Mouse (Mus musculus) Patski (cell line): ENCODE measurements around the gene Hectd1. TPM values are rescaled to one million over a fixed set of nuclear protein-coding genes. Genes with fewer than 3 reads are reported as not detected.
A peak's percentile ranks its signal among the peaks of the same experiment; 100 is the strongest.

ENCODE experiments used
- ATAC-seq: fragments of 100-300 bp; one replicate; pipeline ENCODE4 v1.8.0; 2021
- CTCF ChIA-PET: fragments of 350-600 bp; sonication (Branson Sonifier 250); formaldehyde crosslinking; loops from one replicate; lab custom pipeline; 2022; ENCODE audit warnings: inconsistent platforms; lab: Charles Lee
- POLR2A ChIA-PET: fragments of 350-600 bp; sonication (Branson Sonifier 250); formaldehyde crosslinking; loops from one replicate; lab custom pipeline; 2022; ENCODE audit warnings: antibody characterized with exemption, inconsistent platforms; lab: Charles Lee
- DNase-seq: peaks from one replicate; pipeline ENCODE4 v3.0.0-alpha.2; 2011; ENCODE audit warnings: low read depth, low spot score
- H3K27me3 ChIP-seq: fragments of 371-371 bp; one replicate; pipeline ENCODE4 v1.5.1; 2021
- CTCF ChIP-seq: fragments of 100-300 bp; IDR thresholded peaks from one replicate; pipeline ENCODE4 v1.5.1; 2021
- in situ Hi-C: fragments of 300-500 bp; cut with MboI; formaldehyde crosslinking; loops from 3 replicates; pipeline ENCODE4 v1.11.1; 2018; ENCODE audit warnings: low pct_unique_long_range_greater_than_20kb, mixed read lengths
- polyA plus RNA-seq: library from polyadenylated mRNA; unstranded; gene quantifications from one replicate; pipeline ENCODE4 v1.2.3, GENCODE M21; 2021

Hectd1 gene
- polyA plus RNA-seq, 1 experiment from 2014 or later: 57.6 TPM

GRCm38 (mm10) chr12:51827958-51828650 is 1.2 kb downstream of the Hectd1 start:
- POLR2A ChIA-PET: interaction anchor here (0.6 to 1.2 kb wide), 2 partner anchors 16 to 17 kb away, joined by 3 to 5 read pairs; no protein-coding TSS in a partner anchor
- ATAC-seq (no peak), DNase-seq (no peak)
- in situ Hi-C loops: no loop called here
- TF ChIP-seq CTCF: no peak
- no peaks in the 10 kb centered on the region for H3K27me3 ChIP-seq
- CTCF ChIA-PET: interaction anchor here (1.4 to 1.5 kb wide), 2 partner anchors 16 to 53 kb away, joined by 3 to 4 read pairs; no protein-coding TSS in a partner anchor

GRCm38 (mm10) chr12:51825338-51825737 is 4.0 kb downstream of the Hectd1 start:
- in situ Hi-C loops: no loop called here
- ATAC-seq: no peak
- no peak for TF ChIP-seq CTCF
- ChIA-PET POLR2A (no interaction called here), CTCF (no interaction called here)
- DNase-seq: no peak
- no peaks in the 10 kb centered on the region for H3K27me3 ChIP-seq

- in situ Hi-C loops: no loop called here
- POLR2A ChIA-PET: no interaction called here
- no peak for TF ChIP-seq CTCF
Measured at GRCm38 (mm10) chr12:51823311-51823710, 6.0 kb downstream of the Hectd1 start.

GRCm38 (mm10) chr12:51822861-51823260 is 6.5 kb downstream of the Hectd1 start:
- POLR2A ChIA-PET: no interaction called here
- no peak for TF ChIP-seq CTCF
- no peak for ATAC-seq
- no peak for DNase-seq
- CTCF ChIA-PET: interaction anchor here (0.6 to 1.0 kb wide), 2 partner anchors 14 to 25 kb away, joined by 3 read pairs; no protein-coding TSS in a partner anchor
- in situ Hi-C loops: no loop called here
- H3K27me3 ChIP-seq: no peaks in the 10 kb centered on the region

More at GRCm38 (mm10) chr12:51823311-51823710, 6.0 kb downstream of the Hectd1 start:
- no peak for DNase-seq
- no peaks in the 10 kb centered on the region for H3K27me3 ChIP-seq
- ATAC-seq: no peak
- CTCF ChIA-PET: interaction anchor here (0.6 kb wide), 1 partner anchor 25 kb away, joined by 3 read pairs; no protein-coding TSS in a partner anchor

GRCm38 (mm10) chr12:51822236-51822635 is 7.1 kb downstream of the Hectd1 start:
- ATAC-seq (no peak), DNase-seq (no peak)
- no peak for TF ChIP-seq CTCF
- CTCF ChIA-PET: interaction anchor here (1.0 to 1.5 kb wide), 2 partner anchors 10 to 13 kb away, joined by 3 read pairs; no protein-coding TSS in a partner anchor
- in situ Hi-C loops: no loop called here
- H3K27me3 ChIP-seq: no peaks in the 10 kb centered on the region
- POLR2A ChIA-PET: no interaction called here

- no peaks in the 10 kb centered on the region for H3K27me3 ChIP-seq
- TF ChIP-seq CTCF: no peak
- CTCF ChIA-PET: interaction anchor here (1.5 kb wide), 1 partner anchor 9 kb away, joined by 3 read pairs; no protein-coding TSS in a partner anchor
- DNase-seq: no peak
- in situ Hi-C loops: no loop called here
- no peak for ATAC-seq
- POLR2A ChIA-PET: no interaction called here
Measured at GRCm38 (mm10) chr12:51821256-51821655, 8.1 kb downstream of the Hectd1 start.

- in situ Hi-C loops: no loop called here
- CTCF ChIA-PET: no interaction called here
- TF ChIP-seq CTCF: no peak
- no peaks in the 10 kb centered on the region for H3K27me3 ChIP-seq
- no peak for DNase-seq
- POLR2A ChIA-PET: interaction anchor here (0.7 kb wide), 1 partner anchor 214 kb away, joined by 3 read pairs; no protein-coding TSS in a partner anchor
- ATAC-seq: no peak
Measured at GRCm38 (mm10) chr12:51819951-51820498, 9.3 kb downstream of the Hectd1 start.

- ATAC-seq (no peak), DNase-seq (no peak)
- ChIA-PET POLR2A (interaction anchor here (0.8 kb wide), 1 partner anchor 64 kb away, joined by 3 read pairs; no protein-coding TSS in a partner anchor), CTCF (interaction anchor here (1.3 kb wide), 1 partner anchor 23 kb away, joined by 3 read pairs; no protein-coding TSS in a partner anchor)
- in situ Hi-C loops: no loop called here
- no peaks in the 10 kb centered on the region for H3K27me3 ChIP-seq
- no peak for TF ChIP-seq CTCF
Measured at GRCm38 (mm10) chr12:51817815-51818613, 11.3 kb downstream of the Hectd1 start.

GRCm38 (mm10) chr12:51811388-51812140 is 17.8 kb downstream of the Hectd1 start:
- POLR2A ChIA-PET: no interaction called here
- ATAC-seq: peak; percentile 62
- no peak for TF ChIP-seq CTCF
- CTCF ChIA-PET: interaction anchor here (0.9 kb wide), 1 partner anchor 10 kb away, joined by 3 read pairs; no protein-coding TSS in a partner anchor
- no peaks in the 10 kb centered on the region for H3K27me3 ChIP-seq
- DNase-seq: no peak
- in situ Hi-C loops: no loop called here

- in situ Hi-C loops: no loop called here
- DNase-seq (no peak), ATAC-seq (no peak)
- ChIA-PET POLR2A (no interaction called here), CTCF (no interaction called here)
- no peak for TF ChIP-seq CTCF
- H3K27me3 ChIP-seq: no peaks in the 10 kb centered on the region
Measured at GRCm38 (mm10) chr12:51810564-51810963, 18.8 kb downstream of the Hectd1 start.
